Mouse (Mus musculus) lung, postnatal 25 days (tissue): ENCODE data around the gene Kcnj6.

Experiments used
- DNase-seq: peaks from one replicate; pipeline ENCODE4 v3.0.0; 2022; ENCODE audit warnings: low spot score

Gene Kcnj6

GRCm38 (mm10) chr16:94997340-94997849 is at the start of gene Kcnj6:
Gene Kcnj6, minus strand, starts transcription at chr16:94997701.
- DNase-seq: no peak

GRCm38 (mm10) chr16:95009937-95010336 is 12.4 kb upstream of the Kcnj6 start:
- no peak for DNase-seq

- no peak for DNase-seq
Observed at GRCm38 (mm10) chr16:95004599-95004998, 7.1 kb upstream of the Kcnj6 start.

- DNase-seq: no peak
Observed at GRCm38 (mm10) chr16:94999551-94999950, 2.0 kb upstream of the Kcnj6 start.

- DNase-seq: no peak
Observed at GRCm38 (mm10) chr16:94999019-94999418, 1.5 kb upstream of the Kcnj6 start.

GRCm38 (mm10) chr16:94996791-94997281 is 665 bp downstream of the Kcnj6 start:
- no peak for DNase-seq

- DNase-seq: no peak
Observed at GRCm38 (mm10) chr16:94995542-94996131, 1.9 kb downstream of the Kcnj6 start.

GRCm38 (mm10) chr16:94994924-94995323 is 2.6 kb downstream of the Kcnj6 start:
- DNase-seq: no peak

GRCm38 (mm10) chr16:94994148-94994547 is 3.4 kb downstream of the Kcnj6 start:
- DNase-seq: no peak

GRCm38 (mm10) chr16:94990114-94990513 is 7.4 kb downstream of the Kcnj6 start:
- DNase-seq: no peak

GRCm38 (mm10) chr16:94986731-94987130 is 10.8 kb downstream of the Kcnj6 start:
- no peak for DNase-seq

GRCm38 (mm10) chr16:94984263-94984662 is 13.2 kb downstream of the Kcnj6 start:
- DNase-seq: no peak

GRCm38 (mm10) chr16:94980374-94980773 is 17.1 kb downstream of the Kcnj6 start:
- no peak for DNase-seq

GRCm38 (mm10) chr16:94979499-94979898 is 18.0 kb downstream of the Kcnj6 start:
- DNase-seq: no peak

- no peak for DNase-seq
Observed at GRCm38 (mm10) chr16:94972080-94972855, 25.2 kb downstream of the Kcnj6 start.

- DNase-seq: no peak
Observed at GRCm38 (mm10) chr16:94968941-94969340, 28.6 kb downstream of the Kcnj6 start.

GRCm38 (mm10) chr16:94968472-94968871 is 29.0 kb downstream of the Kcnj6 start:
- no peak for DNase-seq

- no peak for DNase-seq
Observed at GRCm38 (mm10) chr16:94957156-94957828, 40.2 kb downstream of the Kcnj6 start.

GRCm38 (mm10) chr16:94956410-94956809 is 41.1 kb downstream of the Kcnj6 start:
- DNase-seq: no peak

GRCm38 (mm10) chr16:94953294-94953693 is 44.2 kb downstream of the Kcnj6 start:
- DNase-seq: no peak

GRCm38 (mm10) chr16:94949172-94949571 is 48.3 kb downstream of the Kcnj6 start:
- DNase-seq: no peak

- DNase-seq: no peak
Observed at GRCm38 (mm10) chr16:94946848-94947247, 50.7 kb downstream of the Kcnj6 start.

- DNase-seq: no peak
Observed at GRCm38 (mm10) chr16:94932702-94933101, 64.8 kb downstream of the Kcnj6 start.
